In the genomic region with DNA sequence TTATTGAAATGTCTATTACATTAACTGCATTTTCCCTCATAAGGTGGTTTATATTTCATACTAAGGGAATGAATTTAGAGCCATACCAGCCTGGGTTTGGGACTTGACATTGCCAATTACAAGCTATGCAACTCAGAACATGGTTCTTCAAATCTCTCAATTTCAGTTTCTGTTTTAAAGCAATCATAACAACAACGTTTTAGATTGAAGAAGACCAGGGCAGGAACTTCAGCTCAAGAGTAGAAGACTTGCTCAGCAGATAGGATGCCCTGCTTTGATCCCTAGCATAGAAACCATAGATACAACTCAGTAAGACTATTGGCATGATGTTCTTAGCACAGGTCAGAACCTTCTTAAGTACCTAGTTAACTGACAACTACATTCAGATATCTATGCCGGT, we compare ENCODE assay signal across 21 mouse cellular contexts.
"Had no signal": no experiment of that assay in that cellular context is flagged by ENCODE, and none has a peak within 500 bp of the region (broad histone marks: within the 10 kb centered on the region; RNA-seq: fewer than 3 reads in every experiment).

No protein-coding gene starts in this region.

- H3K27me3 ChIP-seq: liver, embryonic 15.5 days; lung, embryonic 15.5 days; megakaryocyte, embryonic 14.5 days; midbrain, embryonic 13.5 days; midbrain, embryonic 15.5 days; neural tube, embryonic 12.5 days; stomach, embryonic 15.5 days had no signal

- H3K9ac ChIP-seq: liver, embryonic 15.5 days; liver, postnatal 0 days; lung, embryonic 15.5 days; midbrain, embryonic 13.5 days; midbrain, embryonic 15.5 days; neural tube, embryonic 12.5 days; stomach, embryonic 15.5 days had no signal

- H3K9me3 ChIP-seq: liver, embryonic 15.5 days; lung, embryonic 15.5 days; megakaryocyte, embryonic 14.5 days; midbrain, embryonic 13.5 days; midbrain, embryonic 15.5 days; neural tube, embryonic 12.5 days; stomach, embryonic 15.5 days had no signal

- H3K4me3 ChIP-seq: liver, embryonic 15.5 days; lung, embryonic 15.5 days; megakaryocyte, embryonic 14.5 days; midbrain, embryonic 13.5 days; midbrain, embryonic 15.5 days; myocyte; neural tube, embryonic 12.5 days; stomach, embryonic 15.5 days had no signal

- H3K4me1 ChIP-seq: liver, embryonic 15.5 days; lung, embryonic 15.5 days; megakaryocyte, embryonic 14.5 days; midbrain, embryonic 13.5 days; midbrain, embryonic 15.5 days; neural tube, embryonic 12.5 days; stomach, embryonic 15.5 days had no signal

- H3K27ac ChIP-seq: liver, embryonic 15.5 days; lung, embryonic 15.5 days; macrophage; midbrain, embryonic 13.5 days; midbrain, embryonic 15.5 days; neural tube, embryonic 12.5 days; stomach, embryonic 15.5 days; stomach, postnatal 0 days had no signal

- H3K36me3 ChIP-seq: liver, embryonic 15.5 days; lung, embryonic 15.5 days; midbrain, embryonic 13.5 days; midbrain, embryonic 15.5 days; neural tube, embryonic 12.5 days; stomach, embryonic 15.5 days had no signal

- H3K4me2 ChIP-seq: liver, embryonic 15.5 days; lung, embryonic 15.5 days; midbrain, embryonic 11.5 days; midbrain, embryonic 13.5 days; midbrain, embryonic 15.5 days; neural tube, embryonic 12.5 days; stomach, embryonic 15.5 days had no signal

- ATAC-seq: liver, postnatal 0 days; lung, postnatal 0 days; midbrain, embryonic 13.5 days; midbrain, embryonic 15.5 days had no signal

- DNase-seq: liver, postnatal 0 days; lung, adult 2 months; lung, postnatal 14 days; lung, postnatal 36 days; right cerebral cortex, postnatal 14 days; right cerebral cortex, postnatal 4 days; thymus, adult 2 months; thymus, postnatal 25 days; thymus, postnatal 4 days had no signal
